Mouse (Mus musculus): Measurements from ENCODE around the gene Fermt3. TPM values are rescaled to one million over a fixed set of nuclear protein-coding genes. Genes with fewer than 3 reads are reported as not detected.

Fermt3 gene
- polyA plus RNA-seq, 1 experiment from 2014 or later: 10.1 TPM

DNA sequence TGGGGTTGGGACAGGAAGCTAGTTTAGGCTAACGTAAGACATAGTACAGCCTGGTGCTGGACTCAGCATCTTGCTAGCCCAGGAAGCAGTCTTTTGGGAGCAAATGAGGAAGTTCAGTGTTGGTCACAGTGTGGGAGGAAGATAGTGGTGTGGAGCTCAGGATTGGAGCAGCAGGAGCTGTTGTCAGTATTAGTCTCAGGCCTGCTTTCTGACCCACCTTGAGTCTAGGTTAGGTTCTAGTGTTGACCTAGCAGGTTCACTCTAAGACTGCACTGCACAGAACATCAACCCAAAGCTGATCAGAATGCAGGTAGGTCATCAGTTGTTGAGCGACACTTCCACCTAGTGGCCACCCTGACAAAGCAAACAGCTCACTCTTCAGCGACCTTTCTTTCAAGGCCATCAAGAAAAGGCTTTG lies 964 bp upstream of the Fermt3 start:
- no peaks in the 10 kb centered on the region for H3K4me1 ChIP-seq (replicated peaks)
- H3K4me3 ChIP-seq: no peak overlapping the region
- H3K27me3 ChIP-seq (ENCODE audit: insufficient read depth, poor library complexity, severe bottlenecking): no peaks in the 10 kb centered on the region
- no peak overlapping the region for H3K27ac ChIP-seq
- no peaks in the 10 kb centered on the region for H3K9me3 ChIP-seq
- WGBS: 52% methylated on average over 3 of the region's 3 CpGs
- DNase-seq (ENCODE audit: low spot score): peak; percentile 40
- peaks cover 94% of the 10 kb centered on the region for H3K36me3 ChIP-seq

- Histone ChIP-seq H3K4me3 (no peak overlapping the region), H3K27ac (no peak overlapping the region), H3K4me1 (replicated peaks) (no peaks in the 10 kb centered on the region), H3K9me3 (no peaks in the 10 kb centered on the region), H3K27me3 (ENCODE audit: insufficient read depth, poor library complexity, severe bottlenecking) (no peaks in the 10 kb centered on the region), H3K36me3 (peaks cover 90% of the 10 kb centered on the region)
- DNase-seq (ENCODE audit: low spot score): no peak
- 89% methylated on average over 11 of the region's 11 CpGs for WGBS
These were observed 723 bp downstream of the Fermt3 start for GRCm38 (mm10) chr19:7018546-7018945.

DNA sequence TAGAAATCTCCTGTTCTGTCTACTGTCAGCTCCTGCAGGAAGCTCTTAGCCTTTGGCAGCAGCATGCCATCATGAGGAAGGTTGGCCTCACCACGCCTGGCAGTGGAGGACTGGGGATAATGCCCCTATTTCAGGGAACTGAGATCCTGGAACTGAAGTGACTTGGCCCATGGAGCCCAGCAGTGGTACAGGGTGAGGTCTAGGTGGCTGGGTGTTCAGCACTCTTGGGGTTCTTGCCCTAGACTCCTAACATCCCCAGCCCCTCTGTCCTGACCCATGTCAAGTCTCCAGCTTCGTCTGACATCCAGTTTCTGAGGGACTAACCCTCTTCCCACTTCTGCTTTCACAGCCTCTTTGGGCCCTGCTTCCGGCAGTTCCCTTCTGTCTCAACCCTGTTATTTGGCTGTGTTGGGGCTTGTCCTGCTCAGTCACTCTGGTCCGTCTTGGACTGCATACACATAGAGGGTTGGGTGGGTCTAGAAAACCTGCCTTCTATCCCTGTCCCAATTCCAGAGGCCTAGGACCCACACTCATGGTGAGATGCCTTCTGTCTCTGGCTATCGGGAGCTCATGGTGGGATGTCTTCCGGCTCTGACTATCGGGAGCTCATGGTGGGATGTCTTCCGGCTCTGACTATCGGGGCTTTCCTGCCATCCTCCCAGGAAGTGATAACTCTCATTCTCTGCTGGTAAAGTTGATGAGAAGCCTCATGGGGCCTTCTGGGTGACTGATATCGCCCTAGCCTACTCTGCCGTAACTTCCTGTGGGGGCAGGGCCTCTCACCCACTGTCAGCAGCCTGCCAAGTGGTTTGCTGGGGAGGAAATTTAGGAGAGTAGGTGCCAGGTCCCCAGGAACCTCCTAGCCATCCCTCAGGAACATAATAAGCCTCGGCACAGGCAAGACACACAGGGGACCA lies 1.5 kb downstream of the Fermt3 start:
- H3K4me1 ChIP-seq (replicated peaks): no peaks in the 10 kb centered on the region
- H3K27me3 ChIP-seq (ENCODE audit: insufficient read depth, poor library complexity, severe bottlenecking): no peaks in the 10 kb centered on the region
- DNase-seq (ENCODE audit: low spot score): no peak
- no peaks in the 10 kb centered on the region for H3K9me3 ChIP-seq
- 83% methylated on average over 12 of the region's 12 CpGs for WGBS
- no peak overlapping the region for H3K27ac ChIP-seq
- peaks cover 88% of the 10 kb centered on the region for H3K36me3 ChIP-seq
- no peak overlapping the region for H3K4me3 ChIP-seq

GRCm38 (mm10) chr19:7014481-7015135 lies 4.7 kb downstream of the Fermt3 start:
- whole genome bisulfite sequencing: 90% methylated on average over 20 of the region's 20 CpGs
- H3K9me3 ChIP-seq: no peaks in the 10 kb centered on the region
- no peak overlapping the region for H3K4me3 ChIP-seq
- no peak overlapping the region for H3K27ac ChIP-seq
- DNase-seq (ENCODE audit: low spot score): no peak
- H3K36me3 ChIP-seq: peaks cover 56% of the 10 kb centered on the region
- H3K27me3 ChIP-seq (ENCODE audit: insufficient read depth, poor library complexity, severe bottlenecking): no peaks in the 10 kb centered on the region
- H3K4me1 ChIP-seq (replicated peaks): no peaks in the 10 kb centered on the region

GRCm38 (mm10) chr19:7013984-7014383 lies 5.3 kb downstream of the Fermt3 start:
- no peaks in the 10 kb centered on the region for H3K9me3 ChIP-seq
- no peaks in the 10 kb centered on the region for H3K4me1 ChIP-seq (replicated peaks)
- H3K27ac ChIP-seq: no peak overlapping the region
- DNase-seq (ENCODE audit: low spot score): no peak
- WGBS: 87% methylated on average over 9 of the region's 9 CpGs
- no peak overlapping the region for H3K4me3 ChIP-seq
- H3K27me3 ChIP-seq (ENCODE audit: insufficient read depth, poor library complexity, severe bottlenecking): no peaks in the 10 kb centered on the region
- peaks cover 49% of the 10 kb centered on the region for H3K36me3 ChIP-seq

DNA sequence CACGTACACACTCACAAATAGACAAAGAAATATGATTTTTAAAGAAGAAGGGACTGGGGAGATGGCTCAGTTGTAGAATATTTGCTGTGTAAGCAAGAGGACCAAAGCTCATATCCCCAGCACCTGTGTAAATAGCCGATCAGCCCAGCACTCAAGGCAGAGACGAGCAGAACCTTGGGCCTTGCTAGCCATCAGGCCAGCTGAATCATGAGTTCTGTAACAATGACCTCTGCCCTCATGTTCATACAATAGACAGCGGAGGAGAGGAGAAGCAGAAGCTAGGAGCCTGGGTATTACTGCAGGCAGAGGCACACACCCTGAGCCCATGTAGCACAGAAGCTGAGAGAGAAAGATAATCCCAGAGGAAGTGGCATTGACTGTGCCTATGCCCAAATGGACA lies 6.8 kb downstream of the Fermt3 start:
- no peak overlapping the region for H3K4me3 ChIP-seq
- no peak overlapping the region for H3K27ac ChIP-seq
- no peak for DNase-seq (ENCODE audit: low spot score)
- no peaks in the 10 kb centered on the region for H3K27me3 ChIP-seq (ENCODE audit: insufficient read depth, poor library complexity, severe bottlenecking)
- peaks cover 34% of the 10 kb centered on the region for H3K36me3 ChIP-seq
- H3K9me3 ChIP-seq: no peaks in the 10 kb centered on the region
- 82% methylated on average over 4 of the region's 4 CpGs for WGBS
- no peaks in the 10 kb centered on the region for H3K4me1 ChIP-seq (replicated peaks)

DNA sequence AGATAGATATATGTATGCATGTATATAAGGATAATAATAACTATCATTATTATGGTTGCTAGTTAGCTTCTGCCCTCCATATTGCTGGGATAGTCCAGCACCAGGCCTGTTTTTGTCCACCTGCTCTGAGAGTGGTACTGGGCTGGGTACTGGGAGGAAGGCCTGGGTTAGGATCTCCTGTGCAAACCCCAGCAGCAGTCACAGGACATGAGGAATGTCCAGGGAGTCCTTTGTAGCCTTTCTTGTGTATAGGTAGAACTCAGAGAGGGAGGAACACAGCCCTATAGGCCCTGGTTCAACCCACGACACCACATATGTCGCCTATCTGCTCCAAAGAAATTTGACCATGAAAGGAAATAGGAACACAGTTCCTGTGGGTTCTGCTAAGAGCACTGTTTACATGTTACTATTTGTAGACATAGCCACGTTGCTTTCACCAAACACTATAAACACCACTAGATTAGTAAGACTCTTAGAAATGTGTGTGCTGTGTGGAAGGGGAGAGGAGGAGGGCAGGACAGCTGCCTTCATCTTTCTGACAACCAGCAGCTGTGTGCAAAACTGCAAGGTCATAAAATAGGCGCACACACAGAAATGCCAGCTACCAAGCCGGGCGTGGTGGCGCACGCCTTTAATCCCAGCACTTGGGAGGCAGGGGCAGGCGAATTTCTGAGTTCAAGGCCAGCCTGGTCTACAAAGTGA lies 12.2 kb downstream of the Fermt3 start:
- Histone ChIP-seq H3K27ac (no peak overlapping the region), H3K36me3 (0 out of 2 replicates have a peak, but pooled peaks cover 5% of the 10 kb centered on the region), H3K4me3 (no peak overlapping the region), H3K9me3 (no peaks in the 10 kb centered on the region), H3K27me3 (ENCODE audit: insufficient read depth, poor library complexity, severe bottlenecking) (no peaks in the 10 kb centered on the region), H3K4me1 (replicated peaks) (0 out of 2 replicates have a peak, but pooled peaks cover 3% of the 10 kb centered on the region)
- WGBS: 90% methylated on average over 9 of the region's 9 CpGs
- no peak for DNase-seq (ENCODE audit: low spot score)

- WGBS: 93% methylated on average over 19 of the region's 19 CpGs
- Histone ChIP-seq H3K27me3 (ENCODE audit: insufficient read depth, poor library complexity, severe bottlenecking) (no peaks in the 10 kb centered on the region), H3K4me3 (no peak overlapping the region), H3K4me1 (replicated peaks) (peaks cover 32% of the 10 kb centered on the region), H3K9me3 (no peaks in the 10 kb centered on the region), H3K27ac (no peak overlapping the region), H3K36me3 (peaks cover 43% of the 10 kb centered on the region)
- no peak for DNase-seq (ENCODE audit: low spot score)
These were observed 19.8 kb downstream of the Fermt3 start for GRCm38 (mm10) chr19:6999360-7000063.

GRCm38 (mm10) chr19:6997721-6998290 lies 21.5 kb downstream of the Fermt3 start:
- H3K36me3 ChIP-seq: peaks cover 43% of the 10 kb centered on the region
- no peak for DNase-seq (ENCODE audit: low spot score)
- H3K4me1 ChIP-seq (replicated peaks): peaks cover 44% of the 10 kb centered on the region
- no peaks in the 10 kb centered on the region for H3K9me3 ChIP-seq
- H3K27me3 ChIP-seq (ENCODE audit: insufficient read depth, poor library complexity, severe bottlenecking): no peaks in the 10 kb centered on the region
- no peak overlapping the region for H3K4me3 ChIP-seq
- H3K27ac ChIP-seq: no peak overlapping the region
- 84% methylated on average over 9 of the region's 9 CpGs for WGBS

DNA sequence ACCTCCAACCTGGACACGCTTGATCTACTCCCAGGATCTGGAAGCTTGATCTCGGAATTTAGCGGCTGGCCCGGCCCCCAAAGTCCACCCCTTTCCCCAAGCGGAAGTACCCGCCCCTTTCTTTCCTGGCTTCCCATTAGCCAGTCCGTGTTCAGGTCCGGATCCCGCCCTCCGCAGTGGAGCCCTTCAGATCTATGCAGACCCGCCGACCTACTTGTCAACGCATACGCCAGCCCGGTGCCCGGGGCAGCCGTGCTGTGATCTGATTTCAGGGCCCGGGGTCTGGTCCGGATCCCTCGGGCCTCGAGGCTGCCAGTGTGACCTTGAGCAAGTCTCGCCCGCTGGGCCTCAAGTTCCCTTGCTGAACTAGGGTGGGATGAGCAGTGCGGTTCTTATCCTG lies 23.3 kb downstream of the Fermt3 start, which contains the start of the genes Nudt22 and Trpt1:
Nudt22 (minus strand) TSS at position 112 of the 400 bp plus-strand sequence.
Trpt1 (plus strand) TSS at position 126 of the 400 bp plus-strand sequence.
- Histone ChIP-seq H3K4me3 (peak within 1 kb of the TSS; percentile 72), H3K4me1 (replicated peaks) (peaks cover 55% of the 10 kb centered on the region), H3K27me3 (ENCODE audit: insufficient read depth, poor library complexity, severe bottlenecking) (no peaks in the 10 kb centered on the region), H3K36me3 (peaks cover 31% of the 10 kb centered on the region), H3K27ac (peak within 1 kb of the TSS; percentile 90), H3K9me3 (no peaks in the 10 kb centered on the region)
- peak; percentile 90 for DNase-seq (ENCODE audit: low spot score)
- WGBS: under 1% methylated on average over 24 of the region's 24 CpGs

GRCm38 (mm10) chr19:6995255-6995991 lies 23.8 kb downstream of the Fermt3 start:
- no peaks in the 10 kb centered on the region for H3K27me3 ChIP-seq (ENCODE audit: insufficient read depth, poor library complexity, severe bottlenecking)
- peak overlapping the region; percentile 72 for H3K4me3 ChIP-seq
- WGBS: 50% methylated on average over 21 of the region's 21 CpGs
- no peaks in the 10 kb centered on the region for H3K9me3 ChIP-seq
- peaks cover 28% of the 10 kb centered on the region for H3K36me3 ChIP-seq
- peaks cover 55% of the 10 kb centered on the region for H3K4me1 ChIP-seq (replicated peaks)
- DNase-seq (ENCODE audit: low spot score): no peak
- H3K27ac ChIP-seq: peak overlapping the region; percentile 90
